Mouse (Mus musculus) MEL-GATA-1-ER (cell line): ENCODE results near the gene Immp2l.

ENCODE experiments used
- DNase-seq: peaks from one replicate; pipeline ENCODE4 v3.0.0-alpha.2; 2012; ENCODE audit warnings: low read depth; ENCODE audit errors: extremely low read depth

Gene Immp2l

GRCm38 (mm10) chr12:41510588-41510987 is 486.7 kb downstream of the Immp2l start:
- no peak for DNase-seq

GRCm38 (mm10) chr12:41518897-41519296 is 495.0 kb downstream of the Immp2l start:
- no peak for DNase-seq

- no peak for DNase-seq
These were observed 496.4 kb downstream of the Immp2l start for GRCm38 (mm10) chr12:41520326-41520725.

GRCm38 (mm10) chr12:41521671-41522070 is 497.8 kb downstream of the Immp2l start:
- DNase-seq = no peak

- DNase-seq = no peak
These were observed 502.8 kb downstream of the Immp2l start for GRCm38 (mm10) chr12:41526688-41527087.

GRCm38 (mm10) chr12:41528410-41528809 is 504.5 kb downstream of the Immp2l start:
- DNase-seq = no peak

GRCm38 (mm10) chr12:41539989-41540388 is 516.1 kb downstream of the Immp2l start:
- no peak for DNase-seq

GRCm38 (mm10) chr12:41551578-41551977 is 527.7 kb downstream of the Immp2l start:
- DNase-seq = no peak

- no peak for DNase-seq
These were observed 533.9 kb downstream of the Immp2l start for GRCm38 (mm10) chr12:41557832-41558231.

- no peak for DNase-seq
These were observed 535.3 kb downstream of the Immp2l start for GRCm38 (mm10) chr12:41558956-41559735.

GRCm38 (mm10) chr12:41565540-41566432 is 541.9 kb downstream of the Immp2l start:
- DNase-seq = no peak

GRCm38 (mm10) chr12:41566433-41566794 is 542.5 kb downstream of the Immp2l start:
- DNase-seq = no peak

GRCm38 (mm10) chr12:41573754-41574153 is 549.9 kb downstream of the Immp2l start:
- DNase-seq = no peak

GRCm38 (mm10) chr12:41575221-41575620 is 551.3 kb downstream of the Immp2l start:
- DNase-seq = no peak

- DNase-seq = no peak
These were observed 569.5 kb downstream of the Immp2l start for GRCm38 (mm10) chr12:41593401-41593800.

GRCm38 (mm10) chr12:41594037-41594436 is 570.1 kb downstream of the Immp2l start:
- DNase-seq = no peak

GRCm38 (mm10) chr12:41615271-41615670 is 591.4 kb downstream of the Immp2l start:
- no peak for DNase-seq

- DNase-seq = no peak
These were observed 597.5 kb downstream of the Immp2l start for GRCm38 (mm10) chr12:41621341-41621740.

- no peak for DNase-seq
These were observed 619.4 kb downstream of the Immp2l start for GRCm38 (mm10) chr12:41643262-41643661.

- DNase-seq = no peak
These were observed 621.1 kb downstream of the Immp2l start for GRCm38 (mm10) chr12:41644802-41645551.

- no peak for DNase-seq
These were observed 623.2 kb downstream of the Immp2l start for GRCm38 (mm10) chr12:41646956-41647575.
